Mouse (Mus musculus) layer of hippocampus, adult 9-11 months (tissue): ENCODE data around the gene Cdk4.
A peak's percentile ranks its signal among the peaks of the same experiment; 100 is the strongest.

Experiments used
- DNase-seq: peaks from one replicate; pipeline ENCODE4 v3.0.0; 2022

Gene Cdk4

GRCm38 (mm10) chr10:127076082-127076481 is 12.7 kb downstream of the Cdk4 start:
- no peak for DNase-seq

GRCm38 (mm10) chr10:127077515-127077914 is 14.2 kb downstream of the Cdk4 start:
- no peak for DNase-seq

GRCm38 (mm10) chr10:127078001-127078676 is 14.8 kb downstream of the Cdk4 start:
- DNase-seq: peak; percentile 83

GRCm38 (mm10) chr10:127078677-127079575 is 15.6 kb downstream of the Cdk4 start:
- no peak for DNase-seq

GRCm38 (mm10) chr10:127079665-127080391 is 16.5 kb downstream of the Cdk4 start:
- DNase-seq: no peak

- no peak for DNase-seq
Observed at GRCm38 (mm10) chr10:127080901-127081780, 17.8 kb downstream of the Cdk4 start.

GRCm38 (mm10) chr10:127081996-127082620 is 18.8 kb downstream of the Cdk4 start:
- no peak for DNase-seq

GRCm38 (mm10) chr10:127083292-127083914 is 20.1 kb downstream of the Cdk4 start:
- DNase-seq: no peak

GRCm38 (mm10) chr10:127083915-127084306 is 20.6 kb downstream of the Cdk4 start:
- DNase-seq: no peak

GRCm38 (mm10) chr10:127085052-127085451 is 21.7 kb downstream of the Cdk4 start:
- DNase-seq: no peak

GRCm38 (mm10) chr10:127085633-127086032 is 22.3 kb downstream of the Cdk4 start:
- no peak for DNase-seq

GRCm38 (mm10) chr10:127090560-127091411 is 27.5 kb downstream of the Cdk4 start:
- DNase-seq: no peak

GRCm38 (mm10) chr10:127091507-127092396 is 28.4 kb downstream of the Cdk4 start:
- no peak for DNase-seq

GRCm38 (mm10) chr10:127092742-127093141 is 29.4 kb downstream of the Cdk4 start:
- DNase-seq: no peak

GRCm38 (mm10) chr10:127094382-127094802 is 31.1 kb downstream of the Cdk4 start:
- no peak for DNase-seq

GRCm38 (mm10) chr10:127098514-127098913 is 35.2 kb downstream of the Cdk4 start:
- no peak for DNase-seq

- DNase-seq: no peak
Observed at GRCm38 (mm10) chr10:127099191-127099590, 35.9 kb downstream of the Cdk4 start.

- DNase-seq: no peak
Observed at GRCm38 (mm10) chr10:127099868-127100267, 36.5 kb downstream of the Cdk4 start.

GRCm38 (mm10) chr10:127100414-127100813 is 37.1 kb downstream of the Cdk4 start:
- no peak for DNase-seq
